Mouse (Mus musculus) G1E (cell line): ENCODE data around the gene Abl1. TPM values are rescaled to one million over a fixed set of nuclear protein-coding genes. Genes with fewer than 3 reads are reported as not detected.

ENCODE experiments used
- ATAC-seq: 2 replicates; pipeline ENCODE4 v1.8.0; 2016; ENCODE audit warnings: mild to moderate bottlenecking; ENCODE audit not compliant: insufficient number of reproducible peaks, poor library complexity, low FRiP score, severe bottlenecking; ENCODE audit errors: extremely low read depth
- DNase-seq: peaks from one replicate; pipeline ENCODE4 v3.0.0; 2012; ENCODE audit warnings: low spot score
- H3K27me3 ChIP-seq: 2 replicates; pipeline ENCODE4 v1.6.1; 2012; ENCODE audit warnings: mild to moderate bottlenecking, low read length, inconsistent platforms; ENCODE audit not compliant: insufficient read depth
- H3K36me3 ChIP-seq: replicated peaks from 2 replicates; pipeline ENCODE3; 2012; ENCODE audit warnings: mild to moderate bottlenecking, inconsistent platforms
- H3K4me1 ChIP-seq: 2 replicates; pipeline ENCODE4 v1.6.1; 2012; ENCODE audit warnings: low read depth, low read length, inconsistent platforms, mixed read lengths; ENCODE audit not compliant: insufficient read depth
- H3K4me3 ChIP-seq: 2 replicates; pipeline ENCODE4 v1.5.1; 2012; ENCODE audit warnings: low read depth, mild to moderate bottlenecking, inconsistent platforms, low read length, moderate library complexity, mixed read lengths
- H3K9me3 ChIP-seq: replicated peaks from 2 replicates; pipeline ENCODE4 v1.6.1; 2012; ENCODE audit warnings: inconsistent platforms
- CTCF ChIP-seq: IDR thresholded peaks from 2 replicates; pipeline ENCODE4 v1.5.1; 2012; ENCODE audit warnings: low read depth, low read length, inconsistent platforms, mixed read lengths
- GATA1 ChIP-seq: IDR thresholded peaks from 2 replicates; pipeline ENCODE4 v1.6.1; 2012; ENCODE audit warnings: borderline replicate concordance, low read length, inconsistent platforms, mixed read lengths
- GATA2 ChIP-seq: IDR thresholded peaks from 2 replicates; pipeline ENCODE4 v1.6.1; 2012; ENCODE audit warnings: low read depth, low read length, inconsistent platforms, borderline replicate concordance
- POLR2AphosphoS5 ChIP-seq: IDR thresholded peaks from 2 replicates; pipeline ENCODE4 v1.6.1; 2012; ENCODE audit warnings: low read depth, low read length, inconsistent platforms; ENCODE audit not compliant: insufficient replicate concordance
- TAL1 ChIP-seq: conservative IDR thresholded peaks from 2 replicates; pipeline ENCODE4 v1.6.1; 2012; ENCODE audit warnings: low read depth, low read length, inconsistent platforms, mixed read lengths
- polyA plus RNA-seq: library from polyadenylated mRNA; stranded (reverse); fragments of >175 nt; gene quantifications from 2 replicates; pipeline ENCODE4 v1.2.3, GENCODE M21; 2012
- total RNA-seq, 2 experiments: library from RNA; stranded (forward) in 1 of 2; stranded (reverse) in 1 of 2; fragments of 200-1000 nt in 1 of 2; fragments of >200 nt in 1 of 2; fragmentation: Nextera tagmentation in 1 of 2; gene quantifications; 2 replicates each; pipeline ENCODE4 v1.2.3; 2014 to 2017

The Abl1 gene
- total and polyA plus RNA-seq, 3 experiments = 22.3 to 66.4 (median 58.4) TPM

- no peaks in the 10 kb centered on the region for H3K9me3 ChIP-seq
- DNase-seq = no peak
- no peaks in the 10 kb centered on the region for H3K27me3 ChIP-seq
- H3K36me3 ChIP-seq = peaks cover 40% of the 10 kb centered on the region
- peaks cover 24% of the 10 kb centered on the region for H3K4me1 ChIP-seq
- 0 out of 2 replicates have a peak, but pooled peaks have one; percentile 3 for TF ChIP-seq CTCF
- TF ChIP-seq POLR2AphosphoS5 = no peak
- no peak overlapping the region for H3K4me3 ChIP-seq
- no peak for ATAC-seq
Measured at GRCm38 (mm10) chr2:31720783-31721182, 32.6 kb downstream of the Abl1 start.

GRCm38 (mm10) chr2:31724730-31725490 lies 36.7 kb downstream of the Abl1 start:
- peaks cover 43% of the 10 kb centered on the region for H3K36me3 ChIP-seq
- H3K4me3 ChIP-seq = no peak overlapping the region
- DNase-seq (no peak), ATAC-seq (peak; percentile 57; the same call in 1 of the 2 replicates)
- no peaks in the 10 kb centered on the region for H3K27me3 ChIP-seq
- no peaks in the 10 kb centered on the region for H3K9me3 ChIP-seq
- H3K4me1 ChIP-seq = peaks cover 28% of the 10 kb centered on the region
- TF ChIP-seq TAL1 = peak; percentile 45
- TF ChIP-seq GATA2 = no peak

- ATAC-seq = no peak
- no peak for TF ChIP-seq GATA1
- no peak for TF ChIP-seq POLR2AphosphoS5
- no peak for TF ChIP-seq TAL1
- no peak for TF ChIP-seq GATA2
- no peak for TF ChIP-seq CTCF
- H3K4me1 ChIP-seq = peaks cover 27% of the 10 kb centered on the region
- H3K9me3 ChIP-seq = no peaks in the 10 kb centered on the region
- no peaks in the 10 kb centered on the region for H3K27me3 ChIP-seq
- H3K4me3 ChIP-seq = no peak overlapping the region
- peaks cover 39% of the 10 kb centered on the region for H3K36me3 ChIP-seq
- no peak for DNase-seq
Measured at GRCm38 (mm10) chr2:31727576-31728277, 39.6 kb downstream of the Abl1 start.

GRCm38 (mm10) chr2:31730640-31731039 lies 42.5 kb downstream of the Abl1 start:
- no peaks in the 10 kb centered on the region for H3K27me3 ChIP-seq
- peaks cover 14% of the 10 kb centered on the region for H3K4me1 ChIP-seq
- no peaks in the 10 kb centered on the region for H3K9me3 ChIP-seq
- ATAC-seq = no peak
- no peak for DNase-seq
- H3K36me3 ChIP-seq = peaks cover 52% of the 10 kb centered on the region
- no peak for TF ChIP-seq GATA1
- TF ChIP-seq CTCF = no peak
- no peak for TF ChIP-seq GATA2
- TF ChIP-seq TAL1 = no peak
- no peak for TF ChIP-seq POLR2AphosphoS5
- H3K4me3 ChIP-seq = no peak overlapping the region

- Histone ChIP-seq H3K27me3 (no peaks in the 10 kb centered on the region), H3K4me1 (peaks cover 5% of the 10 kb centered on the region), H3K9me3 (no peaks in the 10 kb centered on the region), H3K36me3 (peaks cover 51% of the 10 kb centered on the region), H3K4me3 (no peak overlapping the region)
- DNase-seq = no peak
- TF ChIP-seq POLR2AphosphoS5 (no peak), GATA1 (no peak), CTCF (no peak), GATA2 (no peak), TAL1 (no peak)
- no peak for ATAC-seq
Measured at GRCm38 (mm10) chr2:31732497-31732896, 44.3 kb downstream of the Abl1 start.

GRCm38 (mm10) chr2:31733558-31733957 lies 45.4 kb downstream of the Abl1 start:
- Histone ChIP-seq H3K4me3 (no peak overlapping the region), H3K27me3 (no peaks in the 10 kb centered on the region), H3K36me3 (peaks cover 51% of the 10 kb centered on the region), H3K4me1 (no peaks in the 10 kb centered on the region), H3K9me3 (no peaks in the 10 kb centered on the region)
- no peak for ATAC-seq
- TF ChIP-seq TAL1 = no peak
- no peak for TF ChIP-seq GATA2
- DNase-seq = no peak
